Mouse (Mus musculus) MEL (cell line): Measurements from ENCODE around the gene Myo5a. TPM values are rescaled to one million over a fixed set of nuclear protein-coding genes. Genes with fewer than 3 reads are reported as not detected.

Experiments
- DNase-seq: peaks from one replicate; pipeline ENCODE4 v3.0.0; 2011; ENCODE audit warnings: low read depth, low spot score
- H3K27ac ChIP-seq: 2 replicates; pipeline ENCODE4 v1.5.1; 2012; ENCODE audit warnings: low read depth, mild to moderate bottlenecking, control low read depth, low read length, moderate library complexity; ENCODE audit not compliant: control insufficient read depth
- H3K27me3 ChIP-seq, 2 experiments: fragments of 150-350 bp in 1 of 2; sonication (generic) in 1 of 2; 2 replicates each; pipeline ENCODE4 v1.6.1; 2012; ENCODE audit warnings: low read length in 2 of 2, mild to moderate bottlenecking in 2 of 2, improper control_type of control experiment in 1 of 2, moderate library complexity in 1 of 2; ENCODE audit not compliant: insufficient read depth in 2 of 2, control insufficient read depth in 1 of 2
- H3K36me3 ChIP-seq, 2 experiments: 2 replicates each; pipeline ENCODE4 v1.6.1; 2012 to 2014; ENCODE audit warnings: low read length in 2 of 2, improper control_type of control experiment in 1 of 2, inconsistent platforms in 1 of 2, mild to moderate bottlenecking in 1 of 2; ENCODE audit not compliant: insufficient read depth in 2 of 2, control insufficient read depth in 1 of 2
- H3K4me1 ChIP-seq, 2 experiments: fragments of 150-350 bp in 1 of 2; sonication (generic) in 1 of 2; 2 replicates each; pipeline ENCODE4 v1.6.1; 2012; ENCODE audit warnings: low read length in 2 of 2, improper control_type of control experiment in 1 of 2, mild to moderate bottlenecking in 1 of 2; ENCODE audit not compliant: insufficient read depth in 2 of 2, control insufficient read depth in 1 of 2
- H3K4me3 ChIP-seq, 2 experiments: fragments of 150-350 bp in 1 of 2; sonication (generic) in 1 of 2; 2 replicates each; pipeline ENCODE4 v1.5.1; 2012; ENCODE audit warnings: low read depth in 2 of 2, low read length in 2 of 2, mild to moderate bottlenecking in 2 of 2, moderate library complexity in 2 of 2, control low read depth in 1 of 2, improper control_type of control experiment in 1 of 2; ENCODE audit not compliant: control insufficient read depth in 1 of 2, insufficient read depth in 1 of 2
- H3K79me2 ChIP-seq: 2 replicates; pipeline ENCODE4 v1.6.1; 2012; ENCODE audit warnings: mild to moderate bottlenecking, low read length, moderate library complexity; ENCODE audit not compliant: control insufficient read depth, poor library complexity, insufficient read depth
- H3K9ac ChIP-seq: 2 replicates; pipeline ENCODE4 v1.6.1; 2012; ENCODE audit warnings: low read depth, mild to moderate bottlenecking, control low read depth, low read length, moderate library complexity; ENCODE audit not compliant: control insufficient read depth, poor library complexity, severe bottlenecking
- H3K9me3 ChIP-seq: fragments of 150-350 bp; sonication (generic); replicated peaks from 2 replicates; pipeline ENCODE4 v1.6.1; 2012; ENCODE audit warnings: mild to moderate bottlenecking, low read length, improper control_type of control experiment, moderate library complexity; ENCODE audit not compliant: insufficient read depth
- CHD1 ChIP-seq: IDR thresholded peaks from 2 replicates; pipeline ENCODE4 v1.6.1; 2012; ENCODE audit warnings: low read depth, mild to moderate bottlenecking, inconsistent platforms, low read length, improper control_type of control experiment
- CTCF ChIP-seq, 3 experiments: IDR thresholded peaks in 2 of 3; conservative IDR thresholded peaks in 1 of 3; 2 replicates each; pipeline ENCODE4 v1.5.1; 2011 to 2012; ENCODE audit warnings: low read length in 3 of 3, low read depth in 2 of 3, mild to moderate bottlenecking in 2 of 3, improper control_type of control experiment in 1 of 3, inconsistent platforms in 1 of 3, mixed read lengths in 1 of 3, moderate library complexity in 1 of 3; ENCODE audit not compliant: control insufficient read depth in 1 of 3, insufficient read depth in 1 of 3, poor library complexity in 1 of 3, severe bottlenecking in 1 of 3
- EP300 ChIP-seq, 2 experiments: IDR thresholded peaks; 2 replicates each; pipeline ENCODE4 v1.6.1; 2011; ENCODE audit warnings: improper control_type of control experiment in 2 of 2, low read length in 2 of 2, low read depth in 1 of 2, mild to moderate bottlenecking in 1 of 2
- ETS1 ChIP-seq: IDR thresholded peaks from 2 replicates; pipeline ENCODE4 v1.6.1; 2012; ENCODE audit warnings: low read depth, mild to moderate bottlenecking, inconsistent platforms, low read length, improper control_type of control experiment, moderate library complexity
- GABPA ChIP-seq: IDR thresholded peaks from 2 replicates; pipeline ENCODE4 v1.6.1; 2012; ENCODE audit warnings: low read depth, mild to moderate bottlenecking, inconsistent platforms, low read length, improper control_type of control experiment, moderate library complexity
- GATA1 ChIP-seq: IDR thresholded peaks from 2 replicates; pipeline ENCODE4 v1.6.1; 2011; ENCODE audit warnings: low read depth, low read length, improper control_type of control experiment
- JUND ChIP-seq: IDR thresholded peaks from 2 replicates; pipeline ENCODE4 v1.6.1; 2011; ENCODE audit warnings: low read depth, mild to moderate bottlenecking, improper control_type of control experiment, low read length
- MAZ ChIP-seq: IDR thresholded peaks from 2 replicates; pipeline ENCODE4 v1.6.1; 2012; ENCODE audit warnings: low read depth, mild to moderate bottlenecking, inconsistent platforms, low read length, improper control_type of control experiment
- MYB ChIP-seq: IDR thresholded peaks from 2 replicates; pipeline ENCODE4 v1.6.1; 2011; ENCODE audit warnings: mild to moderate bottlenecking, low read depth, low read length, improper control_type of control experiment
- MYC ChIP-seq: IDR thresholded peaks from 2 replicates; pipeline ENCODE4 v1.6.1; 2011; ENCODE audit warnings: low read depth, mild to moderate bottlenecking, low read length, improper control_type of control experiment, moderate library complexity
- NELFE ChIP-seq: IDR thresholded peaks from 2 replicates; pipeline ENCODE4 v1.6.1; 2011; ENCODE audit warnings: low read depth, low read length, improper control_type of control experiment
- NRF1 ChIP-seq: IDR thresholded peaks from 2 replicates; pipeline ENCODE4 v1.6.1; 2014; ENCODE audit warnings: low read depth, mild to moderate bottlenecking, inconsistent platforms, low read length, improper control_type of control experiment, moderate library complexity; ENCODE audit not compliant: poor library complexity, insufficient read depth, severe bottlenecking
- POLR2A ChIP-seq, 2 experiments: IDR thresholded peaks; 2 replicates each; pipeline ENCODE4 v1.6.1; 2011 to 2012; ENCODE audit warnings: low read length in 2 of 2, mild to moderate bottlenecking in 2 of 2, control low read depth in 1 of 2, improper control_type of control experiment in 1 of 2, low read depth in 1 of 2, moderate library complexity in 1 of 2; ENCODE audit not compliant: control insufficient read depth in 1 of 2, insufficient read depth in 1 of 2, poor library complexity in 1 of 2
- POLR2AphosphoS2 ChIP-seq: IDR thresholded peaks from 2 replicates; pipeline ENCODE4 v1.6.1; 2011; ENCODE audit warnings: low read length, improper control_type of control experiment
- RAD21 ChIP-seq: IDR thresholded peaks from 2 replicates; pipeline ENCODE4 v1.6.1; 2011; ENCODE audit warnings: mild to moderate bottlenecking, low read depth, low read length, improper control_type of control experiment
- RCOR1 ChIP-seq: IDR thresholded peaks from 2 replicates; pipeline ENCODE4 v1.6.1; 2012; ENCODE audit warnings: low read depth, mild to moderate bottlenecking, inconsistent platforms, low read length, improper control_type of control experiment
- SIN3A ChIP-seq: IDR thresholded peaks from 2 replicates; pipeline ENCODE4 v1.6.1; 2012; ENCODE audit warnings: low read length, improper control_type of control experiment, inconsistent platforms
- TCF12 ChIP-seq: IDR thresholded peaks from 2 replicates; pipeline ENCODE4 v1.6.1; 2014; ENCODE audit warnings: low read depth, mild to moderate bottlenecking, inconsistent platforms, low read length, improper control_type of control experiment, moderate library complexity
- UBTF ChIP-seq: IDR thresholded peaks from 2 replicates; pipeline ENCODE4 v1.6.1; 2012; ENCODE audit warnings: low read depth, mild to moderate bottlenecking, inconsistent platforms, low read length, improper control_type of control experiment, moderate library complexity, borderline replicate concordance; ENCODE audit not compliant: insufficient read depth
- USF1 ChIP-seq: IDR thresholded peaks from 2 replicates; pipeline ENCODE4 v1.6.1; 2014; ENCODE audit warnings: low read depth, mild to moderate bottlenecking, inconsistent platforms, low read length, improper control_type of control experiment, moderate library complexity
- ZC3H11A ChIP-seq: IDR thresholded peaks from 2 replicates; pipeline ENCODE4 v1.6.1; 2012; ENCODE audit warnings: low read depth, mild to moderate bottlenecking, inconsistent platforms, low read length, improper control_type of control experiment
- ZKSCAN1 ChIP-seq: IDR thresholded peaks from 2 replicates; pipeline ENCODE4 v1.6.1; 2012; ENCODE audit warnings: low read depth, mild to moderate bottlenecking, inconsistent platforms, low read length, improper control_type of control experiment, moderate library complexity
- ZMIZ1 ChIP-seq: IDR thresholded peaks from 2 replicates; pipeline ENCODE4 v1.6.1; 2012; ENCODE audit warnings: low read depth, mild to moderate bottlenecking, inconsistent platforms, low read length, improper control_type of control experiment, moderate library complexity
- ZNF384 ChIP-seq: IDR thresholded peaks from 2 replicates; pipeline ENCODE4 v1.6.1; 2012; ENCODE audit warnings: low read depth, mild to moderate bottlenecking, inconsistent platforms, low read length, improper control_type of control experiment
- polyA plus RNA-seq, 2 experiments: library from polyadenylated mRNA; stranded (reverse) in 1 of 2; unstranded in 1 of 2; fragments of >175 nt in 1 of 2; fragments of >200 nt in 1 of 2; gene quantifications; 2 replicates each; pipeline versions ENCODE4 v1.2.1 to v1.2.4; 2012; ENCODE audit warnings: low replicate concordance in 2 of 2, low read depth in 1 of 2; ENCODE audit not compliant: insufficient read length in 2 of 2, insufficient read depth in 1 of 2, missing spikeins in 1 of 2
- total RNA-seq: library from RNA; depleted of rRNA; stranded (reverse); fragments of 300-350 nt; gene quantifications from 2 replicates; pipeline ENCODE4 v1.2.3, GENCODE M21; 2012

Myo5a gene
- total and polyA plus RNA-seq, 3 experiments = 18.9 to 208 (median 49.0) TPM

- Histone ChIP-seq H3K79me2 (no peaks in the 10 kb centered on the region), H3K4me1 (no peaks in the 10 kb centered on the region), H3K9me3 (no peaks in the 10 kb centered on the region)
- DNase-seq = no peak
- TF ChIP-seq MYC (no peak), ZC3H11A (no peak), GABPA (no peak), MAZ (no peak)
- TF ChIP-seq, all 39 proteins: peak for 0
- H3K36me3 ChIP-seq = no peaks in the 10 kb centered on the region; a peak in 1 of 4 replicates
- H3K9ac ChIP-seq = no peak overlapping the region
- H3K4me3 ChIP-seq = no peak overlapping the region
- no peaks in the 10 kb centered on the region for H3K27me3 ChIP-seq
- no peak overlapping the region for H3K27ac ChIP-seq
Observed at GRCm38 (mm10) chr9:75121126-75121525, 50.3 kb downstream of the Myo5a start.

DNA sequence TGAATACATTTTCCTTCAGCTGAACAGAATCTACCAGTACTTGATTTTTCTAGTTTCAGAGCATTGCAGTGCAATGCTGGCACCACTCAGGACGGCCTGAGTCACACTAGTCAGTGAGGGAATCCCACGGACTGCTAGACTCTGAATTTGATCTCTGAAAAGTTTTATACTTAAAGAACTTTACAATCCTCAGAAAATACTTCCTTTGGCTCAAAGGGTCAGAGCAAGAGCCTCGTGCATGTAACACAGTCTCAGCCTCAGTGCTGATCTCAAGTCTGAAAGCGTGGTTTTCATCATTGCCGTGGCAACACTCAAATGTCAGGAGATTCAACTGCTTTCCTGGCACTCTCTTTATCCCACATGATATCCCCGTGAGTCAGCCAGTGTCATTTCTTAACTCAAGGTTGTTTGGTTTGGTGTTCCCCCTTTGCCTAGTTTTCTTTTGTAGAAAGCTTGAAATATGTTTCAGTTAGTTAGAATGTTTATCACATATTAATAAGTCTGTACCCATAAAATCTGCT lies 53.4 kb downstream of the Myo5a start:
- H3K27me3 ChIP-seq = no peaks in the 10 kb centered on the region
- H3K9ac ChIP-seq = no peak overlapping the region
- H3K9me3 ChIP-seq = no peaks in the 10 kb centered on the region
- no peak overlapping the region for H3K4me3 ChIP-seq
- H3K36me3 ChIP-seq = no peaks in the 10 kb centered on the region; a peak in 1 of 4 replicates
- TF ChIP-seq NELFE (no peak), ZKSCAN1 (no peak), MYC (no peak), GATA1 (no peak), TCF12 (no peak), NRF1 (no peak), SIN3A (no peak), ZMIZ1 (no peak), ZNF384 (no peak)
- no peak overlapping the region for H3K27ac ChIP-seq
- no peak for DNase-seq
- no peaks in the 10 kb centered on the region for H3K79me2 ChIP-seq
- H3K4me1 ChIP-seq = no peaks in the 10 kb centered on the region

- peaks cover 5 to 7% of the 10 kb centered on the region in 2 experiments for H3K4me1 ChIP-seq
- peak; percentile 37 for DNase-seq
- H3K4me3 ChIP-seq = no peak overlapping the region
- no peaks in the 10 kb centered on the region for H3K79me2 ChIP-seq
- no peaks in the 10 kb centered on the region for H3K9me3 ChIP-seq
- no peak overlapping the region for H3K9ac ChIP-seq
- TF ChIP-seq CHD1 (no peak), NELFE (no peak), POLR2AphosphoS2 (no peak), ZMIZ1 (no peak), UBTF (no peak), JUND (no peak), EP300 (IDR thresholded peaks at IDR 0.05; ENCODE audit: low read depth in 1 of 2, low read length in 2 of 2) (peak; percentile 14 to 56; a peak in 2 of 4 replicates), RAD21 (no peak), RCOR1 (no peak), GATA1 (peak; percentile 62; the same call in 1 of the 2 replicates), MYB (no peak), USF1 (no peak), GABPA (no peak), ETS1 (no peak), CTCF (IDR thresholded peaks at IDR 0.05 in 2 of 3, conservative IDR thresholded peaks at IDR 0.05 in 1 of 3; ENCODE audit: control insufficient read depth in 1 of 3, insufficient read depth in 1 of 3, low read depth in 2 of 3, low read length in 3 of 3, poor library complexity in 1 of 3, severe bottlenecking in 1 of 3) (no peak; a peak in 1 of 6 replicates), MYC (no peak), POLR2A (IDR thresholded peaks at IDR 0.05; ENCODE audit: control insufficient read depth in 1 of 2, insufficient read depth in 1 of 2, low read depth in 1 of 2, low read length in 2 of 2, poor library complexity in 1 of 2) (no peak)
- H3K27me3 ChIP-seq = no peaks in the 10 kb centered on the region
- H3K36me3 ChIP-seq = peaks cover 0 to 11% of the 10 kb centered on the region in 2 experiments; a peak in 2 of 4 replicates
- no peak overlapping the region; the same call in 1 of the 2 replicates for H3K27ac ChIP-seq
Observed at GRCm38 (mm10) chr9:75130553-75130952, 59.7 kb downstream of the Myo5a start.
